Mouse (Mus musculus): Measurements from ENCODE around the gene Gm20671. TPM values are rescaled to one million over a fixed set of nuclear protein-coding genes. Genes with fewer than 3 reads are reported as not detected.

The Gm20671 gene
- polyA plus RNA-seq, 1 experiment from 2014 or later: not detected

Other genes with a start within 250 kb of the Gm20671 start
- gene Yes1, start 215.9 kb downstream of the Gm20671 start, polyA plus RNA-seq (2015; fragmentation: Nextera tagmentation; extraction: Ambion mirVana): 30.1 and 30.5 TPM in 2 replicates
- gene Pisd, start 41.5 kb downstream of the Gm20671 start, polyA plus RNA-seq (2015; fragmentation: Nextera tagmentation; extraction: Ambion mirVana): 79.7 and 90.5 TPM in 2 replicates
- gene Prr14l, start 27.1 kb upstream of the Gm20671 start, polyA plus RNA-seq (2015; fragmentation: Nextera tagmentation; extraction: Ambion mirVana): 10.3 and 16.3 TPM in 2 replicates
- 16.9 and 19.4 TPM in 2 replicates for gene Depdc5, start 36.6 kb upstream of the Gm20671 start, polyA plus RNA-seq (2015; fragmentation: Nextera tagmentation; extraction: Ambion mirVana)
- gene Ywhah, start 191.7 kb upstream of the Gm20671 start, polyA plus RNA-seq (2015; fragmentation: Nextera tagmentation; extraction: Ambion mirVana): 405 and 418 TPM in 2 replicates

Data from stomach, embryonic 16.5 days (tissue).